Mouse (Mus musculus): ENCODE measurements around the gene Zcchc12. TPM values are rescaled to one million over a fixed set of nuclear protein-coding genes. Genes with fewer than 3 reads are reported as not detected.

The Zcchc12 gene
- polyA plus RNA-seq, 1 experiment from 2014 or later: 205 TPM

- Histone ChIP-seq H3K36me3 (no peaks in the 10 kb centered on the region), H3K9me3 (no peaks in the 10 kb centered on the region), H3K27me3 (no peaks in the 10 kb centered on the region), H3K4me2 (replicated peaks) (no peak overlapping the region), H3K4me1 (no peaks in the 10 kb centered on the region), H3K4me3 (no peak overlapping the region), H3K27ac (replicated peaks) (no peak overlapping the region), H3K9ac (replicated peaks) (no peak overlapping the region)
- no peak for ATAC-seq (replicated peaks)
- 44% methylated on average over 2 of the region's 2 CpGs for whole genome bisulfite sequencing
Observed at GRCm38 (mm10) chrX:36226577-36226976, 30.9 kb downstream of the Zcchc12 start.

DNA sequence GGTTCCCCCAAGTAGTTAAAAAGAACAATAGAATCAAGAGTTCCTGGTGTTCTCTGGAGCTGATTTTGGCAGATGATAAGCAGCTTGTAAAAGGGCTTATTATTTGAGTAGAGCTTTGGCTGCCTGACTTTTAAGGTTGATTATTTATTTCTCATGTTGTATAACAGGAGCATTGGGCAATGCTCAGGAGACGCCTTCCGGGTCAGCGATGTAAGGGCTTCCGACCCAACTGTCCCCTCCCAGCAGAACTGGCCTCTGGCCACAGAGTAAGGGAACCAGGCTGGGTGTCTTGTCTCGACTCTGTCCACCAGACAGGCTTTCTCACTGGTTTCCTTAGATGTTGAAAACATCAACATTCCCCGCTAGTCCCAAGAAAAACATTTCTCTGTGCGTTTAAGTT lies 33.2 kb downstream of the Zcchc12 start:
- H3K27me3 ChIP-seq: no peaks in the 10 kb centered on the region
- ATAC-seq (replicated peaks): no peak

GRCm38 (mm10) chrX:36229273-36229672 lies 33.6 kb downstream of the Zcchc12 start:
- H3K9ac ChIP-seq (replicated peaks): no peak overlapping the region
- no peaks in the 10 kb centered on the region for H3K4me1 ChIP-seq
- no peak overlapping the region for H3K4me3 ChIP-seq
- no peaks in the 10 kb centered on the region for H3K36me3 ChIP-seq
- no peak overlapping the region for H3K4me2 ChIP-seq (replicated peaks)
- 73% methylated on average over 2 of the region's 2 CpGs for WGBS
- ATAC-seq (replicated peaks): no peak
- no peak overlapping the region for H3K27ac ChIP-seq (replicated peaks)
- no peaks in the 10 kb centered on the region for H3K9me3 ChIP-seq
- no peaks in the 10 kb centered on the region for H3K27me3 ChIP-seq

More for the DNA sequence above, 33.2 kb downstream of the Zcchc12 start:
- Histone ChIP-seq H3K4me3 (no peak overlapping the region), H3K4me1 (no peaks in the 10 kb centered on the region), H3K36me3 (no peaks in the 10 kb centered on the region), H3K9me3 (no peaks in the 10 kb centered on the region), H3K27ac (replicated peaks) (no peak overlapping the region), H3K4me2 (replicated peaks) (no peak overlapping the region), H3K9ac (replicated peaks) (no peak overlapping the region)
- WGBS: 62% methylated on average over 7 of the region's 7 CpGs

- 87% methylated on average over 6 of the region's 6 CpGs for WGBS
- no peak overlapping the region for H3K9ac ChIP-seq (replicated peaks)
- H3K4me2 ChIP-seq (replicated peaks): no peak overlapping the region
- no peaks in the 10 kb centered on the region for H3K36me3 ChIP-seq
- H3K27me3 ChIP-seq: no peaks in the 10 kb centered on the region
- no peaks in the 10 kb centered on the region for H3K9me3 ChIP-seq
- H3K27ac ChIP-seq (replicated peaks): no peak overlapping the region
- no peaks in the 10 kb centered on the region for H3K4me1 ChIP-seq
- ATAC-seq (replicated peaks): no peak
- no peak overlapping the region for H3K4me3 ChIP-seq
Observed at GRCm38 (mm10) chrX:36235652-36236051, 39.9 kb downstream of the Zcchc12 start.

Other genes with a start within 250 kb of the Zcchc12 start
- 4.2 and 4.8 TPM in 2 replicates for gene Il13ra1, start 83.8 kb upstream of the Zcchc12 start, polyA plus RNA-seq (2015; fragmentation: Nextera tagmentation; extraction: Ambion mirVana)
- gene Lonrf3, start 132.4 kb downstream of the Zcchc12 start, polyA plus RNA-seq (2015; fragmentation: Nextera tagmentation; extraction: Ambion mirVana): 0.92 and 1.4 TPM in 2 replicates
- gene Gm6268, start 205.4 kb downstream of the Zcchc12 start, polyA plus RNA-seq (2015; fragmentation: Nextera tagmentation; extraction: Ambion mirVana): not detected in 2 replicates

Data from forebrain, embryonic 15.5 days (tissue).